Mouse (Mus musculus): ENCODE results near the gene Abcb9. TPM values are rescaled to one million over a fixed set of nuclear protein-coding genes. Genes with fewer than 3 reads are reported as not detected.

Abcb9 gene
- total and polyA plus RNA-seq, 2 experiments from 2014 or later = 29.6 to 42.1 TPM

DNA sequence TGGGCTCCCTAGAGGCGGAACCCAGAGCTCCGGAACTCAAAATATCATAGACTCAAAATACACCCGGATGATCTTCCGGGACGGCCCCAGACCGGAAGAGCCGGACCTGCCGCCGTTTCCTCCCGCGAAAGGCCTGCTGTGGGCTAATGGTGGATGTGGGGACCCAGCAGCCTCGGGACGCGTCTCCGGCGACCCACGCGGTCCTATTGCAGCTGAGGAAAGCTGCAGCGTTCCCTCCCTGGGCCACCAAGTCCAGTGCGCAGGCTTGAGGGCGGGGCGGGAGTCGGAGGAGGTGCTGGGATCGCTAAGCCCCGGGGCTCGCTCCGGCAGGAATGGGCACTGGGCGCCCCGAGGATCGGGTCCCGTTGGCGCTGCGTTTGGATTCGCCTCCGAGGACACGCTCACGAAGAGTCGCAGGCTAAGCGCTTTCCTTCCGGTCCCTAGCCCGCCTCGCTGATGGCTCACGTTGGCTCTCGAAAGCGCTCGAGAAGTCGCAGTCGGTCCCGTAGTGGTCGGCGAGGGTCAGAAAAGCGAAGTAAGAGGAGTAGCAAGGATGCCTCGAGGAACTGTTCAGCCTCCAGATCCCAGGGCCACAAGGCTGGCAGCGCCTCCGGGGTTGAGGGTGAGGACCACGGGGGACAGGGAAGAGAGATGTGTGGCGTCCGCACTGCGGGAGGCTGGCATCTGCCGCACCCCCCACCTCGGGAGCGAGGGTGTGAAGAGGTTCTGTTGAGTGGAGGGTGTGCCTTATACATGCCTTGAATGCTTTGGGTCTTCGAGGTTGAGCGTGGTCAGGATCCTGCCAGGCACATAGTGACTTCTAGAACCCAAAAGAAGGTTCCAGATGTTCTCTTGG is 20.6 kb upstream of the Abcb9 start, which contains the start of gene Arl6ip4:
Arl6ip4 (plus strand) TSS at position 100 of the 856 bp plus-strand sequence.
- TF ChIP-seq CTCF (IDR thresholded peaks at IDR 0.05) = no peak
- ATAC-seq (ENCODE audit: low FRiP score) = peak; percentile 28; the same call in 1 of the 2 replicates
- 2% methylated on average over 64 of the region's 64 CpGs for WGBS

DNA sequence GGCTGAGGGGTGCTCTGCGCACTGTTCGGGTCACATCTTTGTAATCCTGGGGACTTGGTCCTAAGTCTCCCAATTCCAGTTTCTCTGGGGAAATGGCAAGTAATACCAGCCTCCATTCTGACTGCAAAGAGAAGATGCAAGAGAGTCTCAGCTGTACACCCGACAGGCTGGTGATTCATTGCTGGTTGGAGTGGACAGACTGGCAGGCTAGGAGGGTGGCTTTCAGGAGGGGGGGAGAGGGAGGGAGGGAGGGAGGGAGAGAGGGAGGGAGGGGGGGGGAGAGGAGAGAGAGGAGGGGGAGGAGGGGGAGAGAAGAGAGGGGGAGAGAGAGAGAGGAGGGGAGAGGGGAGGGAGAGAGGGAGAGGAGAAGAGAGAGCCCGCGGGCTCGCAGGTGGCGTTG is 19.9 kb upstream of the Abcb9 start:
- Histone ChIP-seq H3K9me3 (ENCODE audit: low read length) (no peaks in the 10 kb centered on the region), H3K9ac (replicated peaks; ENCODE audit: low read length, poor library complexity, severe bottlenecking) (no peak overlapping the region), H3K4me2 (ENCODE audit: low read depth, low read length, poor library complexity, severe bottlenecking) (peak overlapping the region; percentile 97), H3K4me3 (ENCODE audit: low read depth, low read length) (peak overlapping the region; percentile 82), H3K36me3 (ENCODE audit: insufficient read depth, low read length) (peaks cover 36% of the 10 kb centered on the region), H3K4me1 (ENCODE audit: insufficient read depth, low read length) (peaks cover 16% of the 10 kb centered on the region), H3K27me3 (ENCODE audit: insufficient read depth, low read length) (no peaks in the 10 kb centered on the region), H3K27ac (ENCODE audit: low read depth, low read length) (peak overlapping the region; percentile 81; the same call in 1 of the 2 replicates)
- TF ChIP-seq CTCF (IDR thresholded peaks at IDR 0.05) = no peak
- ATAC-seq (ENCODE audit: low FRiP score) = no peak
- no peak for DNase-seq (ENCODE audit: low spot score)
- WGBS = 21% methylated on average over 7 of the region's 7 CpGs

More for the DNA sequence above, 20.6 kb upstream of the Abcb9 start, which contains the start of gene Arl6ip4:
- Histone ChIP-seq H3K4me3 (ENCODE audit: low read depth, low read length) (peak within 1 kb of the TSS; percentile 82), H3K9me3 (ENCODE audit: low read length) (no peaks in the 10 kb centered on the region), H3K27ac (ENCODE audit: low read depth, low read length) (peak within 1 kb of the TSS; percentile 81), H3K4me2 (ENCODE audit: low read depth, low read length, poor library complexity, severe bottlenecking) (peak within 1 kb of the TSS; percentile 97), H3K9ac (replicated peaks; ENCODE audit: low read length, poor library complexity, severe bottlenecking) (peak within 1 kb of the TSS; percentile 90), H3K36me3 (ENCODE audit: insufficient read depth, low read length) (peaks cover 43% of the 10 kb centered on the region), H3K27me3 (ENCODE audit: insufficient read depth, low read length) (no peaks in the 10 kb centered on the region), H3K4me1 (ENCODE audit: insufficient read depth, low read length) (peaks cover 16% of the 10 kb centered on the region)
- DNase-seq (ENCODE audit: low spot score) = peak; percentile 82

DNA sequence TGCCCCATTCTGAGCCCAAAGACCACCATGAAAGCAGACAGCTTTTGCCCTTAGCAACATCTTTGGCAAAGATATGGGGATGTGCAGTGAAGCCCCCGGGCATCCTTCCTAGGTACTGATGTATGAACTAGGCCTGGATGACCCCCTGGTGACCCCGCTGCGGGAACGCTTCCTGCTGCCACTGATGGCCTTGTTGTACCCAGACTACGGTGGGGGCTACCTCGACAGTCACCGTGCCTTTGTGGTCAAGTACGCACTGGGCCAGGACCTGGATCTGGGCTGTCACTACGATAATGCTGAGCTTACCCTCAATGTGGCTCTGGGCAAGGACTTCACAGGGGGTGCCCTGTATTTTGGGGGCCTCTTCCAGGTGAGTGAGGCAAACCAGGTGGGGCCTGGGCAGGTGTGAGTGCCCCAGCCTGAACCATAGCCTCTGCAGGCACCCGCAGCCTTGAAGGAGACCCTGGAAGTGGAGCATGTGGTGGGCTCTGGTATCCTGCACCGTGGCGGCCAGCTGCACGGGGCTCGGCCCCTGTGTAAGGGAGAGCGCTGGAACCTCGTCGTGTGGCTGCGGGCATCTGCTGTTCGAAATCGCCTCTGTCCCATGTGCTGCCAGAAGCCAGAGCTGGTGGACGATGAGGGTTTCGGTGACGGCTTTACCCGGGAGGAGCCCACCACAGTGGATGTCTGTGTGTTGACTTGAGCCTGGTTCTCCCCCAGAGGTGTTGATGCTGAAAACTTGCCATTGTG is 18.9 kb upstream of the Abcb9 start:
- Histone ChIP-seq H3K4me3 (ENCODE audit: low read depth, low read length) (no peak overlapping the region), H3K27ac (ENCODE audit: low read depth, low read length) (no peak overlapping the region), H3K9me3 (ENCODE audit: low read length) (no peaks in the 10 kb centered on the region), H3K27me3 (ENCODE audit: insufficient read depth, low read length) (no peaks in the 10 kb centered on the region), H3K4me1 (ENCODE audit: insufficient read depth, low read length) (peaks cover 16% of the 10 kb centered on the region), H3K4me2 (ENCODE audit: low read depth, low read length, poor library complexity, severe bottlenecking) (no peak overlapping the region), H3K36me3 (ENCODE audit: insufficient read depth, low read length) (peaks cover 25% of the 10 kb centered on the region), H3K9ac (replicated peaks; ENCODE audit: low read length, poor library complexity, severe bottlenecking) (no peak overlapping the region)
- TF ChIP-seq CTCF (IDR thresholded peaks at IDR 0.05) = no peak
- WGBS = 93% methylated on average over 24 of the region's 24 CpGs
- ATAC-seq (ENCODE audit: low FRiP score) (no peak), DNase-seq (ENCODE audit: low spot score) (no peak)

DNA sequence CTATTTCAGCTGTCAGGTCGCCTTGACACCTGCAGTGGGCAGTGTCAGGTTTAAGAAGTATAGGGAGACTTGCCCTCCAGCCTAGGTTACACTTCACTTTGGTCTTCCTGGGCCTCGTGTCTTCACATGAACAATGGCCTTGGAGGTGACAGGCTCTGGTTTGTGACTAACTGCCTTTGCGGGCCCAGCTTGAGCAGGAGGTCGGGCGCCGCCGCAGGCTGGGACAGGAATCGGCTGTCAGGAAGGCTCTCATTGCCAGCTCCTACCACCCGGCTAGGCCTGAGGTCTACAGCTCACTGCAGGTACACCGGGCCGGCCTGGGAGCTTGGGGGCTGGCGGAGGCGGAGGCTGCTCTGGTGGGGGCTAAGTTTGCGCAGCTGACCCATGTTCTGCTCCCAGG is 17.4 kb upstream of the Abcb9 start:
- DNase-seq (ENCODE audit: low spot score) (peak; percentile 57), ATAC-seq (ENCODE audit: low FRiP score) (no peak)
- WGBS = 17% methylated on average over 14 of the region's 14 CpGs
- H3K27me3 ChIP-seq (ENCODE audit: insufficient read depth, low read length) = no peaks in the 10 kb centered on the region
- H3K36me3 ChIP-seq (ENCODE audit: insufficient read depth, low read length) = peaks cover 16% of the 10 kb centered on the region
- peak; percentile 55 for TF ChIP-seq CTCF (IDR thresholded peaks at IDR 0.05)
- H3K27ac ChIP-seq (ENCODE audit: low read depth, low read length) = 0 out of 2 replicates have a peak overlapping the region, but pooled peaks have one; percentile 81
- H3K9me3 ChIP-seq (ENCODE audit: low read length) = no peaks in the 10 kb centered on the region
- peak overlapping the region; percentile 93 for H3K4me2 ChIP-seq (ENCODE audit: low read depth, low read length, poor library complexity, severe bottlenecking)
- peaks cover 16% of the 10 kb centered on the region for H3K4me1 ChIP-seq (ENCODE audit: insufficient read depth, low read length)
- peak overlapping the region; percentile 86 for H3K4me3 ChIP-seq (ENCODE audit: low read depth, low read length)
- peak overlapping the region; percentile 54 for H3K9ac ChIP-seq (replicated peaks; ENCODE audit: low read length, poor library complexity, severe bottlenecking)

DNA sequence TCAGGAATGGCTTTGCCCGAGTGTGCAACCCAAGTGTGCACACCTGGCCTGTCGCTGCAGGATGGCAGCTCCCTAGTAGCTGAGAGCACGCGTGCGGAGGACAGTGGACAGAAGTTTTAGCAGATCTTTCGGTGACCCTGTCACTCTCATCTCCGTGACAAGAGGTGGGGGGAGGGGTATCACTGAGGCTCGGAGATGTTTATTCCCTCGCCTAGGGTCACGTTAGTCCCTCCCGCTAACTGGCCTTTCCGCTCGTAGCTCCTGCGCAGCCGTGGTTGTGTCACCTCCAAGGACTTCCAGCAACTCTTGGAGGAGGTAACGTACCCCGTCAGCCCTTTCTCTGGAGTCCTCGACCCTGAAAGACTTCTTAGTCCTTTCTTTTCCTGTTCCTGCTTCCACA is 16.9 kb upstream of the Abcb9 start:
- Histone ChIP-seq H3K9me3 (ENCODE audit: low read length) (no peaks in the 10 kb centered on the region), H3K9ac (replicated peaks; ENCODE audit: low read length, poor library complexity, severe bottlenecking) (peak overlapping the region; percentile 54), H3K4me2 (ENCODE audit: low read depth, low read length, poor library complexity, severe bottlenecking) (peak overlapping the region; percentile 93), H3K27me3 (ENCODE audit: insufficient read depth, low read length) (no peaks in the 10 kb centered on the region), H3K36me3 (ENCODE audit: insufficient read depth, low read length) (peaks cover 11% of the 10 kb centered on the region), H3K27ac (ENCODE audit: low read depth, low read length) (peak overlapping the region; percentile 81), H3K4me3 (ENCODE audit: low read depth, low read length) (peak overlapping the region; percentile 86), H3K4me1 (ENCODE audit: insufficient read depth, low read length) (peaks cover 16% of the 10 kb centered on the region)
- DNase-seq (ENCODE audit: low spot score) = peak; percentile 32
- under 1% methylated on average over 18 of the region's 18 CpGs for WGBS
- ATAC-seq (ENCODE audit: low FRiP score) = 0 out of 2 replicates have a peak, but pooled peaks have one; percentile 1
- TF ChIP-seq CTCF (IDR thresholded peaks at IDR 0.05) = no peak

Measured in midbrain, postnatal 0 days (tissue).